8 mouse cellular contexts compared by ENCODE assay signal in genomic region chr1:75458789-75459684, GRCm38 (mm10). TPM values are rescaled to one million over a fixed set of nuclear protein-coding genes. Genes with fewer than 3 reads are reported as not detected.
DNase-seq lines count a peak whose midpoint lies in the region; ATAC-seq and TF ChIP-seq lines count a peak whose summit lies in the region.

No protein-coding gene starts in this region.

- H3K9me3 ChIP-seq in heart, embryonic 10.5 days, result no peaks in the 10 kb centered on the region
- no peaks in the 10 kb centered on the region for H3K9me3 ChIP-seq in neural tube, embryonic 12.5 days

- TF ChIP-seq CTCF in gastrocnemius, adult 2 months (IDR thresholded peaks at IDR 0.05), result no peak

- H3K4me3 ChIP-seq in gastrocnemius, adult 2 months, result peak overlapping the region; percentile 67
- H3K4me3 ChIP-seq in heart, embryonic 10.5 days, result peak overlapping the region; percentile 58
- H3K4me3 ChIP-seq in neural tube, embryonic 12.5 days, result peak overlapping the region; percentile 19

- H3K36me3 ChIP-seq in heart, embryonic 10.5 days, result no peaks in the 10 kb centered on the region
- H3K36me3 ChIP-seq in neural tube, embryonic 12.5 days, result no peaks in the 10 kb centered on the region

- WGBS in heart, embryonic 10.5 days, result 18% methylated on average over 20 of the region's 23 CpGs
- 19% methylated on average over 23 of the region's 23 CpGs for WGBS in neural tube, embryonic 12.5 days

- peak overlapping the region; percentile 49 for H3K9ac ChIP-seq in neural tube, embryonic 12.5 days

- H3K27me3 ChIP-seq in heart, embryonic 10.5 days (ENCODE audit: insufficient read depth, poor library complexity, severe bottlenecking), result peaks cover 59% of the 10 kb centered on the region
- peaks cover 8% of the 10 kb centered on the region; the same call in 1 of the 2 replicates for H3K27me3 ChIP-seq in neural tube, embryonic 12.5 days (replicated peaks)

- DNase-seq in gastrocnemius, adult 2 months, result peak; percentile 66
- DNase-seq in gastrocnemius, postnatal 4 days (ENCODE audit: low spot score in 2 of 2), result no peak
- DNase-seq in MN1 (ENCODE audit: low spot score), result peak; percentile 61
- no peak for DNase-seq in heart, embryonic 10.5 days (ENCODE audit: low spot score)
- peak; percentile 66 to 81 for DNase-seq in kidney, postnatal 4 days
- DNase-seq in thymus, postnatal 36 days, result no peak
- no peak for DNase-seq in urinary bladder, postnatal 10 days (ENCODE audit: low spot score)

- intact Hi-C loops in gastrocnemius, adult 2 months (cut with DNase I), result no loop called here

- peak overlapping the region; percentile 69 for H3K27ac ChIP-seq in gastrocnemius, adult 2 months
- H3K27ac ChIP-seq in heart, embryonic 10.5 days, result peak overlapping the region; percentile 86
- H3K27ac ChIP-seq in neural tube, embryonic 12.5 days, result peak overlapping the region; percentile 79

- no peak for ATAC-seq in neural tube, embryonic 12.5 days (ENCODE audit: low FRiP score, low read depth)

- peaks cover 66% of the 10 kb centered on the region for H3K4me1 ChIP-seq in heart, embryonic 10.5 days
- H3K4me1 ChIP-seq in neural tube, embryonic 12.5 days, result peaks cover 64% of the 10 kb centered on the region

- H3K4me2 ChIP-seq in neural tube, embryonic 12.5 days (replicated peaks), result peak overlapping the region; percentile 63

RNA-seq across cellular contexts. Expression of gene Asic4, which starts 8.8 kb away (rescaled TPM):
- not detected for total RNA-seq in gastrocnemius, adult 2 months (2021)
- under 1 TPM in 1 of 2 experiments, not detected in 1; 0.13 TPM for total RNA-seq in gastrocnemius, postnatal 4 days (2021)
- 0.79 and 2.3 TPM in 2 replicates for polyA plus RNA-seq in heart, embryonic 10.5 days (2016; fragmentation: Nextera tagmentation; extraction: Ambion mirVana)
- 22.1 and 24.3 TPM in 2 replicates for polyA plus RNA-seq in neural tube, embryonic 12.5 days (2016; fragmentation: Nextera tagmentation; extraction: Ambion mirVana)

RNA-seq across cellular contexts. Expression of gene Chpf, which starts 20.1 kb away (rescaled TPM):
- 1 to 10 TPM; 3.0 to 6.2 TPM for total RNA-seq in gastrocnemius, adult 2 months (2021)
- total RNA-seq in gastrocnemius, postnatal 4 days (2021), result 10 to 100 TPM; 47.6 to 51.6 TPM
- polyA plus RNA-seq in heart, embryonic 10.5 days (2016; fragmentation: Nextera tagmentation; extraction: Ambion mirVana), result 30.8 and 30.9 TPM in 2 replicates
- 43.6 and 43.7 TPM in 2 replicates for polyA plus RNA-seq in neural tube, embryonic 12.5 days (2016; fragmentation: Nextera tagmentation; extraction: Ambion mirVana)

RNA-seq across cellular contexts. Expression of gene Tmem198, which starts 20.3 kb away (rescaled TPM):
- total RNA-seq in gastrocnemius, adult 2 months (2021), result not detected
- total RNA-seq in gastrocnemius, postnatal 4 days (2021), result under 1 TPM; 0.78 to 0.93 TPM
- 0.36 and 0.39 TPM in 2 replicates for polyA plus RNA-seq in heart, embryonic 10.5 days (2016; fragmentation: Nextera tagmentation; extraction: Ambion mirVana)
- 28.9 and 30.4 TPM in 2 replicates for polyA plus RNA-seq in neural tube, embryonic 12.5 days (2016; fragmentation: Nextera tagmentation; extraction: Ambion mirVana)

RNA-seq across cellular contexts. Expression of gene Gmppa, which starts 23.3 kb away (rescaled TPM):
- 10 to 100 TPM; 41.1 to 42.7 TPM for total RNA-seq in gastrocnemius, adult 2 months (2021)
- total RNA-seq in gastrocnemius, postnatal 4 days (2021), result 10 to 100 TPM; 43.5 to 49.3 TPM
- polyA plus RNA-seq in heart, embryonic 10.5 days (2016; fragmentation: Nextera tagmentation; extraction: Ambion mirVana), result 73.4 and 75.4 TPM in 2 replicates
- 69.9 and 83.5 TPM in 2 replicates for polyA plus RNA-seq in neural tube, embryonic 12.5 days (2016; fragmentation: Nextera tagmentation; extraction: Ambion mirVana)

RNA-seq across cellular contexts. Expression of gene Obsl1, which starts 47.2 kb away (rescaled TPM):
- 10 to 100 TPM; 28.4 to 41.4 TPM for total RNA-seq in gastrocnemius, adult 2 months (2021)
- total RNA-seq in gastrocnemius, postnatal 4 days (2021), result 100 to 1,000 TPM; 203 to 213 TPM
- 103 and 107 TPM in 2 replicates for polyA plus RNA-seq in heart, embryonic 10.5 days (2016; fragmentation: Nextera tagmentation; extraction: Ambion mirVana)
- polyA plus RNA-seq in neural tube, embryonic 12.5 days (2016; fragmentation: Nextera tagmentation; extraction: Ambion mirVana), result 49.0 and 50.6 TPM in 2 replicates

Comparison
In these comparisons a context has a peak if more than half of its experiments do, and no peak if none do; other contexts are left out.
1. DNase-seq: peak in gastrocnemius, adult 2 months (single experiment), MN1 (single experiment) and kidney, postnatal 4 days (2 of 2); none in gastrocnemius, postnatal 4 days (0 of 2), heart, embryonic 10.5 days (single experiment), thymus, postnatal 36 days (0 of 2) and urinary bladder, postnatal 10 days (single experiment).
2. RNA of gene Chpf, which starts 20.1 kb away (total RNA-seq): 47.6 to 51.6 TPM in gastrocnemius, postnatal 4 days; 3.0 to 6.2 TPM in gastrocnemius, adult 2 months; every median in the first group is over 4 times any median in the second.
3. Peak in every context shown above with its lines, with median percentiles within 50 percentile points of each other: H3K27ac ChIP-seq and H3K4me3 ChIP-seq.